Mouse (Mus musculus) left cerebral cortex, adult 18-20 months (tissue): ENCODE data around the gene Spen. TPM values are rescaled to one million over a fixed set of nuclear protein-coding genes. Genes with fewer than 3 reads are reported as not detected.
"Not testable (repeated sequence)": the region's sequence is repeated elsewhere in the genome, so short reads cannot be mapped to it uniquely, and the experiment has no call there.

Source experiments
- DNase-seq, 2 experiments: peaks; one replicate each; pipeline ENCODE4 v3.0.0; 2021 to 2022; ENCODE audit warnings: low spot score in 2 of 2, mixed read lengths in 1 of 2
- long read RNA-seq, 2 experiments: library from polyadenylated mRNA; stranded (forward); transcript quantifications; one replicate each; pipeline ENCODE4 v2.0.0; 2021
- total RNA-seq, 2 experiments: library from RNA; stranded (reverse); gene quantifications; 2 replicates each; pipeline ENCODE4 v1.2.3; 2021

Spen gene
- total RNA-seq: 10 to 100 TPM; 58.4 to 60.6 TPM
- long read RNA-seq, experiment 1, partial matches to known transcripts: 8 of 9 reads
- long read RNA-seq, experiment 1, other reads (novel, unspliced or antisense): 1 of 9 reads
- long read RNA-seq, experiment 2, partial matches to known transcripts: 4 of 7 reads
- long read RNA-seq, experiment 2, other reads (novel, unspliced or antisense): 3 of 7 reads

- DNase-seq: peak; percentile 85 to 94
Observed at GRCm38 (mm10) chr4:141538408-141539212, at the start of gene Spen. Spen (minus strand) TSS chr4:141538597.

- no peak for DNase-seq
Observed at GRCm38 (mm10) chr4:141583919-141584318, 45.5 kb upstream of the Spen start.

- DNase-seq: no peak
Observed at GRCm38 (mm10) chr4:141581051-141581450, 42.7 kb upstream of the Spen start.

- DNase-seq: no peak
Observed at GRCm38 (mm10) chr4:141578833-141579232, 40.4 kb upstream of the Spen start.

- DNase-seq: no peak
Observed at GRCm38 (mm10) chr4:141576877-141577276, 38.5 kb upstream of the Spen start.

- DNase-seq: no peak
Observed at GRCm38 (mm10) chr4:141576404-141576803, 38.0 kb upstream of the Spen start.

- DNase-seq: peak; percentile 82 to 92
Observed at GRCm38 (mm10) chr4:141574789-141575702, 36.6 kb upstream of the Spen start.

GRCm38 (mm10) chr4:141573359-141573966 lies 35.1 kb upstream of the Spen start:
- DNase-seq: no peak

- no peak for DNase-seq
Observed at GRCm38 (mm10) chr4:141572668-141573358, 34.4 kb upstream of the Spen start.

- no peak for DNase-seq
Observed at GRCm38 (mm10) chr4:141571934-141572333, 33.5 kb upstream of the Spen start.

GRCm38 (mm10) chr4:141571337-141571739 lies 32.9 kb upstream of the Spen start:
- DNase-seq: no peak

- no peak for DNase-seq
Observed at GRCm38 (mm10) chr4:141570821-141571220, 32.4 kb upstream of the Spen start.

GRCm38 (mm10) chr4:141570004-141570403 lies 31.6 kb upstream of the Spen start:
- DNase-seq: no peak

GRCm38 (mm10) chr4:141568966-141569365 lies 30.6 kb upstream of the Spen start:
- no peak for DNase-seq

- not testable (repeated sequence) for DNase-seq
Observed at GRCm38 (mm10) chr4:141567174-141567573, 28.8 kb upstream of the Spen start.

- no peak for DNase-seq
Observed at GRCm38 (mm10) chr4:141566187-141566586, 27.8 kb upstream of the Spen start.

GRCm38 (mm10) chr4:141565325-141565724 lies 26.9 kb upstream of the Spen start:
- DNase-seq: no peak

GRCm38 (mm10) chr4:141564660-141565059 lies 26.3 kb upstream of the Spen start:
- DNase-seq: no peak

- no peak for DNase-seq
Observed at GRCm38 (mm10) chr4:141564209-141564608, 25.8 kb upstream of the Spen start.

GRCm38 (mm10) chr4:141562281-141562680 lies 23.9 kb upstream of the Spen start:
- no peak for DNase-seq
